Comparison of ENCODE assay signal across 9 mouse cellular contexts in genomic region chr8:120685097-120685496, GRCm38 (mm10). TPM values are rescaled to one million over a fixed set of nuclear protein-coding genes. Genes with fewer than 3 reads are reported as not detected.
DNase-seq lines count a peak whose midpoint lies in the region; ATAC-seq lines count a peak whose summit lies in the region.
"Had no signal": no experiment of that assay in that cellular context is flagged by ENCODE, and none has a peak within 500 bp of the region (broad histone marks: within the 10 kb centered on the region; RNA-seq: fewer than 3 reads in every experiment).

No protein-coding gene starts in this region.

- no peak overlapping the region for H3K4me3 ChIP-seq in lung, embryonic 16.5 days (ENCODE audit: low read length)
- H3K4me3 ChIP-seq: hindbrain, embryonic 10.5 days had no signal

- H3K9ac ChIP-seq in lung, embryonic 16.5 days (ENCODE audit: low read length) = no peak overlapping the region; the same call in 1 of the 2 replicates

- H3K9me3 ChIP-seq in lung, embryonic 16.5 days (ENCODE audit: control insufficient read depth, low read length) = no peaks in the 10 kb centered on the region
- H3K9me3 ChIP-seq: hindbrain, embryonic 10.5 days had no signal

- H3K4me2 ChIP-seq in lung, embryonic 16.5 days (ENCODE audit: low read depth, low read length) = no peak overlapping the region

- DNase-seq in testis, postnatal 14 days (ENCODE audit: low spot score) = peak; percentile 56
- no peak for DNase-seq in testis, postnatal 10 days (ENCODE audit: low spot score)
- DNase-seq in gastrocnemius, postnatal 10 days = peak; percentile 44
- no peak for DNase-seq in right cerebral cortex, postnatal 14 days
- no peak for DNase-seq in kidney, adult 9 months

- WGBS in lung, embryonic 16.5 days = 61% methylated on average over 5 of the region's 5 CpGs

- peaks cover 12% of the 10 kb centered on the region for H3K27me3 ChIP-seq in lung, embryonic 16.5 days (ENCODE audit: control insufficient read depth, insufficient read depth, low read depth, low read length)

- H3K27ac ChIP-seq in lung, embryonic 16.5 days (ENCODE audit: low read length) = no peak overlapping the region
- H3K27ac ChIP-seq: hindbrain, embryonic 10.5 days had no signal

- peaks cover 5% of the 10 kb centered on the region; the same call in 1 of the 2 replicates for H3K4me1 ChIP-seq in lung, embryonic 16.5 days (replicated peaks; ENCODE audit: control insufficient read depth, insufficient read depth, low read length)

- H3K36me3 ChIP-seq in lung, embryonic 16.5 days (ENCODE audit: control insufficient read depth, insufficient read depth, low read length) = no peaks in the 10 kb centered on the region
- H3K36me3 ChIP-seq: hindbrain, embryonic 10.5 days had no signal

- peak; percentile 26; the same call in 1 of the 2 replicates for ATAC-seq in lung, embryonic 16.5 days (ENCODE audit: low read depth)
- ATAC-seq in erythroid progenitor cell, adult 5-6 weeks (replicated peaks; ENCODE audit: low FRiP score, poor library complexity, severe bottlenecking) = no peak
- ATAC-seq in erythroblast, adult 5-6 weeks (replicated peaks; ENCODE audit: low FRiP score, poor library complexity, severe bottlenecking) = no peak

RNA-seq across cellular contexts. Expression of gene Emc8, which starts 16.7 kb away (rescaled TPM):
- 10 to 100 TPM; 42.7 to 47.2 TPM for total RNA-seq in gastrocnemius, postnatal 10 days (2021)
- polyA plus RNA-seq in lung, embryonic 16.5 days (2015; fragmentation: Nextera tagmentation; extraction: Ambion mirVana) = 237 and 248 TPM in 2 replicates
- total RNA-seq in erythroid progenitor cell, adult 5-6 weeks (2015; ENCODE audit: low replicate concordance) = 34.4 and 49.0 TPM in 2 replicates
- total RNA-seq in erythroid progenitor cell, adult 5-6 weeks (2017; ENCODE audit: low replicate concordance) = 11.4 and 48.0 TPM in 2 replicates
- 10.9 and 16.7 TPM in 2 replicates for total RNA-seq in erythroblast, adult 5-6 weeks (2015; ENCODE audit: low replicate concordance)
- 1.8 and 33.7 TPM in 2 replicates for total RNA-seq in erythroblast, adult 5-6 weeks (2017; ENCODE audit: low replicate concordance)

RNA-seq across cellular contexts. Expression of gene Cox4i1, which starts 17.1 kb away (rescaled TPM):
- 1,000 to 10,000 TPM; 1,346 to 1,605 TPM for total RNA-seq in gastrocnemius, postnatal 10 days (2021)
- 1,058 and 1,114 TPM in 2 replicates for polyA plus RNA-seq in lung, embryonic 16.5 days (2015; fragmentation: Nextera tagmentation; extraction: Ambion mirVana)
- 389 and 392 TPM in 2 replicates for total RNA-seq in erythroid progenitor cell, adult 5-6 weeks (2015; ENCODE audit: low replicate concordance)
- total RNA-seq in erythroid progenitor cell, adult 5-6 weeks (2017; ENCODE audit: low replicate concordance) = 156 and 224 TPM in 2 replicates
- total RNA-seq in erythroblast, adult 5-6 weeks (2015; ENCODE audit: low replicate concordance) = 237 and 289 TPM in 2 replicates
- total RNA-seq in erythroblast, adult 5-6 weeks (2017; ENCODE audit: low replicate concordance) = 101 and 131 TPM in 2 replicates

RNA-seq across cellular contexts. Expression of gene Gm27021, which starts 17.2 kb away (rescaled TPM):
- not detected for total RNA-seq in gastrocnemius, postnatal 10 days (2021)
- polyA plus RNA-seq in lung, embryonic 16.5 days (2015; fragmentation: Nextera tagmentation; extraction: Ambion mirVana) = 2.5 and 3.2 TPM in 2 replicates
- not detected in 2 replicates for total RNA-seq in erythroid progenitor cell, adult 5-6 weeks (2015; ENCODE audit: low replicate concordance)
- total RNA-seq in erythroid progenitor cell, adult 5-6 weeks (2017; ENCODE audit: low replicate concordance) = not detected in 2 replicates
- total RNA-seq in erythroblast, adult 5-6 weeks (2015; ENCODE audit: low replicate concordance) = not detected in 2 replicates
- not detected in 2 replicates for total RNA-seq in erythroblast, adult 5-6 weeks (2017; ENCODE audit: low replicate concordance)

RNA-seq across cellular contexts. Expression of gene 1190005I06Rik, which starts 37.7 kb away (rescaled TPM):
- 1 to 10 TPM in 1 of 2 experiments, under 1 TPM in 1; 0.65 to 1.3 TPM for total RNA-seq in gastrocnemius, postnatal 10 days (2021)
- 4.5 and 5.4 TPM in 2 replicates for polyA plus RNA-seq in lung, embryonic 16.5 days (2015; fragmentation: Nextera tagmentation; extraction: Ambion mirVana)
- not detected in 2 replicates for total RNA-seq in erythroid progenitor cell, adult 5-6 weeks (2015; ENCODE audit: low replicate concordance)
- not detected in 2 replicates for total RNA-seq in erythroid progenitor cell, adult 5-6 weeks (2017; ENCODE audit: low replicate concordance)
- total RNA-seq in erythroblast, adult 5-6 weeks (2015; ENCODE audit: low replicate concordance) = 2.3 TPM in 1 of 2 replicates, not detected in the other
- 5.0 TPM in 1 of 2 replicates, not detected in the other for total RNA-seq in erythroblast, adult 5-6 weeks (2017; ENCODE audit: low replicate concordance)

RNA-seq across cellular contexts. Expression of gene Irf8, which starts 51.1 kb away (rescaled TPM):
- total RNA-seq in gastrocnemius, postnatal 10 days (2021) = 1 to 10 TPM; 2.0 to 2.6 TPM
- polyA plus RNA-seq in lung, embryonic 16.5 days (2015; fragmentation: Nextera tagmentation; extraction: Ambion mirVana) = 19.1 and 22.5 TPM in 2 replicates
- 11.9 and 18.9 TPM in 2 replicates for total RNA-seq in erythroid progenitor cell, adult 5-6 weeks (2015; ENCODE audit: low replicate concordance)
- total RNA-seq in erythroid progenitor cell, adult 5-6 weeks (2017; ENCODE audit: low replicate concordance) = 11.4 and 20.3 TPM in 2 replicates
- 14.6 and 17.5 TPM in 2 replicates for total RNA-seq in erythroblast, adult 5-6 weeks (2015; ENCODE audit: low replicate concordance)
- 21.6 and 24.6 TPM in 2 replicates for total RNA-seq in erythroblast, adult 5-6 weeks (2017; ENCODE audit: low replicate concordance)

Comparison
In these comparisons a context has a peak if more than half of its experiments do, and no peak if none do; other contexts are left out.
1. DNase-seq: peak in testis, postnatal 14 days (single experiment) and gastrocnemius, postnatal 10 days (single experiment); none in testis, postnatal 10 days (single experiment), right cerebral cortex, postnatal 14 days (single experiment) and kidney, adult 9 months (single experiment).